Mouse (Mus musculus) limb, embryonic 12.5 days (tissue): ENCODE results near the gene Mta3. TPM values are rescaled to one million over a fixed set of nuclear protein-coding genes. Genes with fewer than 3 reads are reported as not detected.

Experiments
- ATAC-seq: fragments of 200-750 bp; cut with Nextera tagmentation; 2 replicates; pipeline ENCODE4 v1.8.0; 2017; ENCODE audit warnings: low read depth, moderate TSS enrichment; ENCODE audit not compliant: insufficient number of reproducible peaks, insufficient read depth, low FRiP score, low TSS enrichment
- H3K27ac ChIP-seq: fragments of 300-500 bp; sonication (generic); 2 replicates; pipeline ENCODE4 v1.5.1; 2016; ENCODE audit warnings: mild to moderate bottlenecking, moderate library complexity
- H3K27me3 ChIP-seq: fragments of 300-500 bp; sonication (generic); 2 replicates; pipeline ENCODE4 v1.6.1; 2016; ENCODE audit warnings: mild to moderate bottlenecking, moderate library complexity
- H3K36me3 ChIP-seq: fragments of 300-500 bp; sonication (generic); 2 replicates; pipeline ENCODE4 v1.6.1; 2016; ENCODE audit warnings: mild to moderate bottlenecking, moderate library complexity
- H3K4me1 ChIP-seq: fragments of 300-500 bp; sonication (generic); replicated peaks from 2 replicates; pipeline ENCODE4 v1.6.1; 2016
- H3K4me2 ChIP-seq: fragments of 300-500 bp; sonication (generic); 2 replicates; pipeline ENCODE4 v1.6.1; 2016; ENCODE audit warnings: mild to moderate bottlenecking, moderate library complexity
- H3K4me3 ChIP-seq: fragments of 300-500 bp; sonication (generic); replicated peaks from 2 replicates; pipeline ENCODE4 v1.5.1; 2016; ENCODE audit warnings: mild to moderate bottlenecking
- H3K9ac ChIP-seq: fragments of 300-500 bp; sonication (generic); replicated peaks from 2 replicates; pipeline ENCODE4 v1.6.1; 2016; ENCODE audit warnings: mild to moderate bottlenecking, moderate library complexity
- H3K9me3 ChIP-seq: fragments of 300-500 bp; sonication (generic); 2 replicates; pipeline ENCODE4 v1.6.1; 2016; ENCODE audit warnings: mild to moderate bottlenecking, moderate library complexity
- WGBS: fragments of 180-500 bp; shearing (Covaris S2); methylation state at CpG from one replicate; pipeline ENCODE4 v1.1.7; 2016; 5-methylcytosine and 5-hydroxymethylcytosine counted together
- polyA plus RNA-seq: library from polyadenylated mRNA; unstranded; fragments of >200 nt; fragmentation: Nextera tagmentation; extraction: Ambion mirVana; gene quantifications from 2 replicates; pipeline ENCODE4 v1.2.1, GENCODE M21; 2016

Mta3 gene
- polyA plus RNA-seq, result 46.2 and 49.8 TPM in 2 replicates

GRCm38 (mm10) chr17:83706116-83706593 lies at the start of gene Mta3:
Mta3 (plus strand) TSS chr17:83706163.
- peak within 1 kb of the TSS; percentile 82 for H3K4me2 ChIP-seq
- peaks cover 24% of the 10 kb centered on the region for H3K36me3 ChIP-seq
- H3K9ac ChIP-seq, result peak within 1 kb of the TSS; percentile 95
- H3K4me3 ChIP-seq, result peak within 1 kb of the TSS; percentile 83
- H3K27ac ChIP-seq, result peak within 1 kb of the TSS; percentile 97
- peaks cover 21% of the 10 kb centered on the region for H3K4me1 ChIP-seq
- no peaks in the 10 kb centered on the region for H3K9me3 ChIP-seq
- no peaks in the 10 kb centered on the region for H3K27me3 ChIP-seq
- WGBS, result 0% methylated on average over 8 of the region's 56 CpGs
- peak; percentile 54; the same call in 1 of the 2 replicates for ATAC-seq

GRCm38 (mm10) chr17:83657375-83657774 lies 48.6 kb upstream of the Mta3 start:
- H3K27me3 ChIP-seq, result no peaks in the 10 kb centered on the region
- H3K4me1 ChIP-seq, result 0 out of 2 replicates have a peak, but pooled peaks cover 4% of the 10 kb centered on the region
- no peaks in the 10 kb centered on the region for H3K36me3 ChIP-seq
- no peak overlapping the region for H3K27ac ChIP-seq
- H3K9ac ChIP-seq, result no peak overlapping the region
- no peaks in the 10 kb centered on the region for H3K9me3 ChIP-seq
- ATAC-seq, result no peak
- H3K4me2 ChIP-seq, result no peak overlapping the region
- no peak overlapping the region for H3K4me3 ChIP-seq
- WGBS, result 70% methylated on average over 9 of the region's 9 CpGs

GRCm38 (mm10) chr17:83658943-83659342 lies 47.0 kb upstream of the Mta3 start:
- Histone ChIP-seq H3K27me3 (no peaks in the 10 kb centered on the region), H3K27ac (no peak overlapping the region), H3K9ac (no peak overlapping the region), H3K9me3 (no peaks in the 10 kb centered on the region), H3K4me3 (no peak overlapping the region), H3K36me3 (no peaks in the 10 kb centered on the region), H3K4me1 (0 out of 2 replicates have a peak, but pooled peaks cover 4% of the 10 kb centered on the region), H3K4me2 (no peak overlapping the region)
- WGBS, result 65% methylated on average over 1 of the region's 1 CpGs
- ATAC-seq, result no peak

- H3K4me3 ChIP-seq, result no peak overlapping the region
- no peaks in the 10 kb centered on the region for H3K4me1 ChIP-seq
These were observed 41.2 kb upstream of the Mta3 start for GRCm38 (mm10) chr17:83664761-83665160.

GRCm38 (mm10) chr17:83666597-83667287 lies 39.2 kb upstream of the Mta3 start:
- WGBS, result 71% methylated on average over 13 of the region's 13 CpGs
- ATAC-seq, result no peak
- no peaks in the 10 kb centered on the region for H3K27me3 ChIP-seq
- H3K36me3 ChIP-seq, result no peaks in the 10 kb centered on the region
- no peak overlapping the region for H3K4me3 ChIP-seq
- H3K9me3 ChIP-seq, result no peaks in the 10 kb centered on the region
- no peak overlapping the region for H3K4me2 ChIP-seq
- no peaks in the 10 kb centered on the region for H3K4me1 ChIP-seq
- no peak overlapping the region for H3K9ac ChIP-seq
- no peak overlapping the region for H3K27ac ChIP-seq

More at GRCm38 (mm10) chr17:83664761-83665160, 41.2 kb upstream of the Mta3 start:
- Histone ChIP-seq H3K9ac (no peak overlapping the region), H3K4me2 (no peak overlapping the region), H3K36me3 (no peaks in the 10 kb centered on the region), H3K27ac (no peak overlapping the region), H3K9me3 (no peaks in the 10 kb centered on the region), H3K27me3 (no peaks in the 10 kb centered on the region)
- no peak for ATAC-seq
- 46% methylated on average over 8 of the region's 8 CpGs for WGBS

- Histone ChIP-seq H3K27ac (no peak overlapping the region), H3K4me1 (no peaks in the 10 kb centered on the region), H3K4me3 (no peak overlapping the region), H3K9me3 (no peaks in the 10 kb centered on the region), H3K36me3 (no peaks in the 10 kb centered on the region), H3K9ac (no peak overlapping the region), H3K27me3 (no peaks in the 10 kb centered on the region), H3K4me2 (no peak overlapping the region)
- no peak for ATAC-seq
- whole genome bisulfite sequencing, result 85% methylated on average over 3 of the region's 3 CpGs
These were observed 37.9 kb upstream of the Mta3 start for GRCm38 (mm10) chr17:83667934-83668690.

- H3K36me3 ChIP-seq, result no peaks in the 10 kb centered on the region
- no peak overlapping the region for H3K9ac ChIP-seq
- H3K9me3 ChIP-seq, result no peaks in the 10 kb centered on the region
- H3K4me2 ChIP-seq, result no peak overlapping the region
- no peaks in the 10 kb centered on the region for H3K4me1 ChIP-seq
- H3K27me3 ChIP-seq, result no peaks in the 10 kb centered on the region
- H3K4me3 ChIP-seq, result no peak overlapping the region
- no peak overlapping the region for H3K27ac ChIP-seq
- ATAC-seq, result no peak
- WGBS, result 81% methylated on average over 4 of the region's 4 CpGs
These were observed 33.3 kb upstream of the Mta3 start for GRCm38 (mm10) chr17:83672685-83673084.

- H3K9me3 ChIP-seq, result no peaks in the 10 kb centered on the region
- H3K9ac ChIP-seq, result no peak overlapping the region
- no peak for ATAC-seq
- no peak overlapping the region for H3K4me3 ChIP-seq
- H3K36me3 ChIP-seq, result no peaks in the 10 kb centered on the region
- H3K27ac ChIP-seq, result no peak overlapping the region
- H3K4me1 ChIP-seq, result no peaks in the 10 kb centered on the region
- 59% methylated on average over 1 of the region's 1 CpGs for WGBS
- H3K4me2 ChIP-seq, result no peak overlapping the region
- no peaks in the 10 kb centered on the region for H3K27me3 ChIP-seq
These were observed 28.6 kb upstream of the Mta3 start for GRCm38 (mm10) chr17:83677370-83677769.

GRCm38 (mm10) chr17:83681977-83682376 lies 24.0 kb upstream of the Mta3 start:
- H3K4me3 ChIP-seq, result no peak overlapping the region
- H3K36me3 ChIP-seq, result no peaks in the 10 kb centered on the region
- 55% methylated on average over 7 of the region's 7 CpGs for WGBS

GRCm38 (mm10) chr17:83684475-83684874 lies 21.5 kb upstream of the Mta3 start:
- no peak for ATAC-seq

More at GRCm38 (mm10) chr17:83681977-83682376, 24.0 kb upstream of the Mta3 start:
- H3K4me2 ChIP-seq, result no peak overlapping the region
- H3K9me3 ChIP-seq, result no peaks in the 10 kb centered on the region
- no peak overlapping the region for H3K9ac ChIP-seq
- no peaks in the 10 kb centered on the region for H3K27me3 ChIP-seq
- H3K4me1 ChIP-seq, result no peaks in the 10 kb centered on the region
- no peak for ATAC-seq
- H3K27ac ChIP-seq, result no peak overlapping the region

GRCm38 (mm10) chr17:83690418-83690817 lies 15.5 kb upstream of the Mta3 start:
- no peak for ATAC-seq
- 57% methylated on average over 2 of the region's 2 CpGs for WGBS
- Histone ChIP-seq H3K27me3 (no peaks in the 10 kb centered on the region), H3K4me1 (no peaks in the 10 kb centered on the region), H3K9me3 (no peaks in the 10 kb centered on the region), H3K4me2 (no peak overlapping the region), H3K27ac (no peak overlapping the region), H3K4me3 (no peak overlapping the region), H3K9ac (no peak overlapping the region), H3K36me3 (no peaks in the 10 kb centered on the region)

More at GRCm38 (mm10) chr17:83684475-83684874, 21.5 kb upstream of the Mta3 start:
- Histone ChIP-seq H3K9ac (no peak overlapping the region), H3K9me3 (no peaks in the 10 kb centered on the region), H3K36me3 (no peaks in the 10 kb centered on the region), H3K4me1 (no peaks in the 10 kb centered on the region), H3K4me3 (no peak overlapping the region), H3K4me2 (no peak overlapping the region), H3K27me3 (no peaks in the 10 kb centered on the region), H3K27ac (no peak overlapping the region)
- 82% methylated on average over 7 of the region's 7 CpGs for WGBS
